Mouse (Mus musculus): ENCODE measurements around the gene Fhl2.
"Not testable (repeated sequence)": the region's sequence is repeated elsewhere in the genome, so short reads cannot be mapped to it uniquely, and the experiment has no call there.

Fhl2 gene

GRCm38 (mm10) chr1:43191078-43191477, 5.7 kb downstream of the Fhl2 start:
- no peak for DNase-seq

DNA sequence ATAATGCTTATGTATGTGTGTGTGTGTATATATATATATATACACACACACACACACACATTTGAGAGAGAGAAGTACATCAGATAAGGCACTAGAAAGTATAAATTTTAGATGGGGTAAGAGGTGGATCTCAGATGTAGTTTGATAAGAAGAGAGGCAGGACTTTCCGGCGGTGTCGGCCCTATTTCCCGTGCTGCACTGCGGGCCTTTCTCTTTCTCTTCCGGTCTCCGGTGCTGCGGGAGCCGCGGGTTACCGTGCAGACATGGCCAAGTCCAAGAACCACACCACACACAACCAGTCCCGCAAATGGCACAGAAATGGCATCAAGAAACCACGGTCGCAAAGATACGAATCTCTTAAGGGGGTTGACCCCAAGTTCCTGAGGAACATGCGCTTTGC, 7.9 kb downstream of the Fhl2 start:
- not testable (repeated sequence) for DNase-seq

DNA sequence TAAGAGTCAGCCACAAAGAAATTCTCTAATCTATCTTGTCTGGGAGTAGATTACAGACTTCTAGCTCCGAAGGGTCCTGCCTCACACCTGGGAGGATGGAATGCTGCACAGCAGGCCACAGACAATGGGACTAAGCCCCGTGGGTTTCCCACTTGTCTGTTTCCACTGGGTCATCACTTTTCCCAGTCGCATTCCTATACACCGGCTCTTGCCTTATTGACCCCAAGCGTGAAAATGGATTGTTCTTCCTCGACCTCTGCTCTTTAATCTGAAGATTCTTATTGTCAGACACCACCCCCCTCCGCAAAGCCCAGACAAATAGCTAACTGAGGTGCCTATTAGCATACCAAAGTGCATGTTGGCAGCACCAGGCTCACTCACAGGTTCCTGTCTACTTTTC, 10.4 kb downstream of the Fhl2 start:
- no peak for DNase-seq

GRCm38 (mm10) chr1:43180912-43181311, 15.9 kb downstream of the Fhl2 start:
- no peak for DNase-seq

DNA sequence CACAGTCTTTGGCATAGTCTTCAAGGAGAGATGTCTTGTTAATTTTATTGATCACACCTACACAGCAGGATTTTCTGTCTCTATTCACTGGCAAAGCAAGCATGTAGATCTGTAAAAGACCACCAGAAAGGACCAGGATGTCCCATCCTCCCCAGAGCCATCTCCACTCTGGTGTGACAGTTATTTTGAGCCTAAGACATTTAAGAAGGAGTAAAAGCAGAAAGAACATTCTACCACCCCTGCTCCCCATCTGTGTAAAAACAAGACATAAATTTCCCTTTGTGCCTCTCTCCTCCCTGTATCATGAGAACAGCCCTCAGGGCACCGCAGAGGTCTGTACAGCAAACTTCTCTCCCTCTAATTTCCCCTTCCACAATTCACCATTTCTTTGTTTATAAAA, 18.0 kb downstream of the Fhl2 start:
- DNase-seq = no peak

- no peak for DNase-seq
Observed at GRCm38 (mm10) chr1:43178378-43178777, 18.4 kb downstream of the Fhl2 start.

GRCm38 (mm10) chr1:43173283-43174226, 23.2 kb downstream of the Fhl2 start:
- no peak for DNase-seq

- DNase-seq = no peak
Observed at GRCm38 (mm10) chr1:43171816-43172215, 25.0 kb downstream of the Fhl2 start.

DNA sequence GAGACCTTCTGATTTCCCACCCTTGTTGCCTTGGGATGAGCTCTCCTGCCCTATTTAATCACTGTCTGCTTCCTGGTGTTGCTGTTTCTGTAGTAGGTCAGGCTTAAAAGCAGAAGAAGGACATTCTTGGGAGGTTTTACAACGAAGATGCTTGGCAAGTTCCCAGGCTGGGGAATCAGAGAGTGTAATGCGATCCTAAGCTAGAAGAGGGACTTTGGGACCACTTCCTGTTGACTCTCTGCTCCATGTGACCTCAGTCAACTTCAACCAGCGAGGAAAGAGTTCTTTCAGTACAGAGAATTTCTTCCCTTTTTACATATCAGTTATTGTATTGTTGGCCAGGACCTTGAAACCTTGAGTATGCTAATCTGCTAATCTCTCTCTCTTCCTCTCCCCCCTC, 25.7 kb downstream of the Fhl2 start:
- no peak for DNase-seq

GRCm38 (mm10) chr1:43169661-43170060, 27.1 kb downstream of the Fhl2 start:
- no peak for DNase-seq

DNA sequence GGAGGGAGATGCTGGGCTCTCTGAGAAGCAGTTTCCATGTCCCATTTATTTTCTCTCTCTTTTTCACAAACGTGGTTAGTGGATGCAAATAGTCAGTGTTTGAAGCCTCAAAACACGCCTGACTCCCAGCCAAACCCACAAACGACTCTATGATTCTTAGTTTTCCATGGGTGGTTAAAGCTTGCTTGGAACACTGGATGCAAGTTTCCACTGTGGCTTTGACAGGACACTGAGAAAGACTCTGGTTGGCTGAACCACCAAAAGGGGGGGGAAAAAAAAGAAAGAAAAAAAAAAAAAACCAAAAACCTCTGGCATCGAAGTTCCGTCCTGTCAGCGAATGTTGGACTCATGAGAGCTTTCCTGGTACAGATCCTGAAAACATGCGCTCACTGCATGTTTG, 27.6 kb downstream of the Fhl2 start:
- no peak for DNase-seq

DNA sequence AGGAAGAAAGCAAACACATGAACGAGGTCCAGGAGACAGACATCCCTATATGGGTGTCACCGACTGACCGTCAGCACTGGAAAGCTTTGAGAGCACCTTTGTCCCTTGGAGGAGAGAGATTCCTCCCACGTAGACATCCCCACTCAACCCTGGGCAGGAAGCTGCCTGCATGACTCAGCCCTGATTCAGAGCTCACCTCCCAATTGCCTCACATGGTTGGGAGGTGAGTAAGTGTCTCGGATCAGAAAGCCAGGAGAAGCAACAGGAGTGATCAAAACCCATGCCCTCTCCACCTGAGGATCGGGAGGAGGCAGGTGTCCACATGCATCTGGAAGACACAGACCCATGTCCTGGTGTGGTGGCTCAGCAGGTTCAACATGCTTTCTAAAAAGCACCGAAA, 28.2 kb downstream of the Fhl2 start:
- DNase-seq = no peak

- DNase-seq = no peak
Observed at GRCm38 (mm10) chr1:43168026-43168425, 28.8 kb downstream of the Fhl2 start.

GRCm38 (mm10) chr1:43164582-43164981, 32.2 kb downstream of the Fhl2 start:
- DNase-seq = no peak

DNA sequence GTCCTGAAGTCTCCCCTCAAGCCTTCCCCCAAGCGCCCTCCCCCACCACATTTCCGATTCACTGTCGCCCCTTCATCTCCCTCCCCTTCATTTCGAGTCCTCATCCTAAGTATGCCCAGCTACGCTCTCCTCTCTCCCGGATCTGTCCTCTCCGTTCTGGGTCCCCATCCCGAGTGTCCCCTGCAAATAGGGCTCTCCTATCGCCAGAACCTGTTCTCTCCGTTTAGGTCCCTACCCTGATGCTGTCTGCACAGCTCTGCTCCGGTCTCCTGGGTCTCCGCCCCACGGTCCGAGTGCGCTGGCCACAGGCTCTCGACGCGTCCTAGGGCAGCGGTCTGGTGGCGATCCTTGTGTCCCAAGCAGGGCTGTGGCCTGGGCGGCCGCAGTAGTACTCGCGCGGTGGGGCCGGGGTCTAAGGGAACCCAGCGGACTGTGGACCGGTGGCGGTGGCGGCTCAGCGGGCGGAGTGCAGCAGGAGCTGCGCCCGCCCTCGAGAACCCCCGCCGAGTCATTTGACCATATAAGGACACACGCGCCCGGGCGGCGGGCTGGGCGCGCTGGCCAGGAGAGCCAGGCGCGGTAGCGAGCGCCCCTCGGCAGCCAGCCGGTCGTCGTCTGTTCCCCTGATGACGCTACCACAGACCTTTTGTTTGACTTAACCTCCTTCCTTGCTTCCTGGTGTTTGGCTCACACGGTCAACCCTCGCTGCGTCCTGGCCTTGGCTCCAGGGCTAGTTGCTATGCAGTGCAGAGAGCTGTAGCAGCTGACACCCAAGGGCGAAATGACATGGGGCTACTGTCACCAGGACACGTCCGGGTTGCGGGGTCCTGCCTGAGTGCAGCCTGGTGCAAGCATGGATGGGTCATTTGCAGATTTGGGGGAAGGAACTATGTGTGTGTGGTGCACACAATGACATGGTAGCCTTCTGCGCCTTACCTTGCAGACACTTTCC, 33.0 kb downstream of the Fhl2 start:
- no peak for DNase-seq

DNA sequence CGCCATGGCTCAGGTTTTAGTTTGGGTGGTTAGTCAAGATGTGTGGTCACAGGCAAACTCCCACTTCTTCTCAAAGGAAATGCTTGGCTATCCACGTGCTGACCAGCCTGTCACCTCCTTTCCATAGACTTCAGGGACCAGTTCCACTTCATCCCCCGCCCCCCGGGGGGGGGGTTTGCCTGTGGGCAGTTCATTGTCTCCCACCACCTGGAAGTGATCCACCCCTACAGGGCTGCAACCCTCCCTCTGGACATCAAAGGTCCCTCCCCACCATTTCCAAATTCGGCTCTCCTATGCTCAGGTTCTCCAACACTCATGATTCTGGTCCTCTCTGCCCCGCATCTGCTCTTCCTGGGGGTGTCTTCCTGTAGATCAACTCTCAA, 33.7 kb downstream of the Fhl2 start:
- DNase-seq = no peak

GRCm38 (mm10) chr1:43162394-43162793, 34.4 kb downstream of the Fhl2 start:
- DNase-seq = no peak

DNA sequence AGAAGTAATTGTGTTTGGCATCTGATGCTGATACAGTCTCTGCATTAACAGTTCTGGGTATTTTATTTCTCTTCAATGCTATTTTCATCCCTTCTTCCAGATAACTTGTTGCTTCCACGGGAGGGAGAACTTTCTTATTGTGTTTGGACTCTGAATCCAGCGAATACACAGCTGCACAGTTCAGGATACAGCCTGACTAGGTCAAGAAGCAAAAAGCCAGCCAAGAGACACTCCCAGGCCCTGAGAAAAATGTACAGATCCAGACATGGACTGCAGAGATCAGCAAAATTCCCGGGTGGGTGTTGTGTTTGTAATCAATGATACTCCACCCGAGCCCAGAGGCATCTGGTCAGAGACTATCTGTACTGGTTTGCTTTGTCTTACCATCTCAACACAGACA, 37.4 kb downstream of the Fhl2 start:
- no peak for DNase-seq

- no peak for DNase-seq
Observed at GRCm38 (mm10) chr1:43157907-43158306, 38.9 kb downstream of the Fhl2 start.

DNA sequence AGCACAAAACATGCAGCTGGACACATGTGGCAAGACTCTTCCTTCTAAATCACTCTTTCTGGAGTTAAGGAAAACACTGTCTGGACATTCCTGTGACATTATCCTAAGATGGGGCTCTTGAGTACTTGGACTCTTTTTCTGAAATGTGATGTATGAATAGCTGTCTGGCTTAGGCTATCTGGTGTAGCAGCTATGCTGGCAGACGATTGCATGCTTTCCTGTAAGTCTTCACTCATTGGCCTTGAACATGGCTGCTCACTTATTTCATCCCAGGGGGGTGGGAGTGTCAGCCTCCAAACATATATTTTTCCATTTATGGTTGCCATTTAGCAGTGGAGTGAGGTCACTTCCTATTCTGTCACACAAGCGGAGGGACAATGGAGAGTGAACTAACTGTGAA, 42.3 kb downstream of the Fhl2 start:
- no peak for DNase-seq

- DNase-seq = no peak
Observed at GRCm38 (mm10) chr1:43153538-43153937, 43.2 kb downstream of the Fhl2 start.

DNA sequence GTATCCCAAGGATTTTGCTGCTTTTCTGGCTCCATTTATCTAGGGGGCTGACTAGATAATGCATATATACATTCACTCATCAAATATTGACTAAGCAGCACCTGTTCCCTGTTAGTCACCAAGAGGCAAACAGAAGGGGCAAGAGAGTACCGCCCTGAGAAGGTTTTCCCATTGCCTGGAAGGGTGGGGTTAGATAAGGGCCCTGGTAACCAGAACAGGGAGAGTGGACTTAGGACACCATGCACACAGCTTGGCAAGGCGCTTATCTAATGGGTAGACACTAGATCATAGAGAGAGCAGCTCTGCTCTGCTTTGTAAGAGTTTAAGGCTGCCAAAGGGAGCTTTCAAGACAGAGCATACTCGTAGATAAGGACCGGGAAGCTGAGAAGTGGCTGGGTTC, 44.2 kb downstream of the Fhl2 start:
- DNase-seq = no peak

DNA sequence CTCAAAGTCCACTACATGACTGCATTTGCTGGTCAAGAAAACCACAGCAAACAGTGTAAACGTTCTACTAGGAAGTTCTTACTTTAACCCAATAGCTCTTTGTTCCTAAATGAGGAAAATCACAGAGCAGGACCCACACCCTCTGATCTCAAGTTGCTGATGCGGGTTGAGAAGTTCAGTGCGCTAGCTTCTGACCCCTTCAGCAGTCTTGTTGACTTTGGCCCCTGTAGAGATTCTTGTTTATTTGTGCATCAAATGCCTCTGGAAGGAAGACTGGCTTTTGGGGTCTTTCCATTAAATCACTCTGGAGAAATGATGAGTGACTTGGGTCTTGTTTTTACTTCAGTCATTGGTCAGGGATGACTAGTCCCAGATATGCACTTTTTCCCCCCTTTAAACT, 46.6 kb downstream of the Fhl2 start:
- no peak for DNase-seq

DNA sequence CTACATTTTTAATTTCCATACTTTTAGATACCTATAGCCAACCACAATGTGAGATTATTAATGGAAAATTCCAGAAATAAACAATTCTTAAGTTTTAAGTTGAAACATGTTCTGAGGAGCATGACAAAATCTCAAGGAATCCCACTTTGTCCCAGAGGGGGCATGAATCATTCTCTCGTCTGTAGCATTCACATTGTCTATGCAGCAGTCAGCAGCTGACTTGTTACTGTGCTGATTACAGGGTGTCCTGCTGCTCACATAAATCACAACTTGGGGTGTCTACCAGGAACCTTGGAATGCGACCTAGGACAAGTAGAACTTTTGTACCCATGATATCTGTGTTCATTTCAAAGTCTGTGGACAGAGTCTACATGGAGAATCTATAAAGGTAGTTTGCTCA, 49.3 kb downstream of the Fhl2 start:
- DNase-seq = no peak

Measured in cerebellum, adult 11-12 months (tissue).